Mouse (Mus musculus) MEL (cell line): Measurements from ENCODE around the gene Prkcb. TPM values are rescaled to one million over a fixed set of nuclear protein-coding genes. Genes with fewer than 3 reads are reported as not detected.

Source experiments
- DNase-seq: peaks from one replicate; pipeline ENCODE4 v3.0.0; 2011; ENCODE audit warnings: low read depth, low spot score
- H3K27ac ChIP-seq: 2 replicates; pipeline ENCODE4 v1.5.1; 2012; ENCODE audit warnings: low read depth, mild to moderate bottlenecking, control low read depth, low read length, moderate library complexity; ENCODE audit not compliant: control insufficient read depth
- H3K27me3 ChIP-seq, 2 experiments: fragments of 150-350 bp in 1 of 2; sonication (generic) in 1 of 2; 2 replicates each; pipeline ENCODE4 v1.6.1; 2012; ENCODE audit warnings: low read length in 2 of 2, mild to moderate bottlenecking in 2 of 2, improper control_type of control experiment in 1 of 2, moderate library complexity in 1 of 2; ENCODE audit not compliant: insufficient read depth in 2 of 2, control insufficient read depth in 1 of 2
- H3K36me3 ChIP-seq, 2 experiments: 2 replicates each; pipeline ENCODE4 v1.6.1; 2012 to 2014; ENCODE audit warnings: low read length in 2 of 2, improper control_type of control experiment in 1 of 2, inconsistent platforms in 1 of 2, mild to moderate bottlenecking in 1 of 2; ENCODE audit not compliant: insufficient read depth in 2 of 2, control insufficient read depth in 1 of 2
- H3K4me1 ChIP-seq, 2 experiments: fragments of 150-350 bp in 1 of 2; sonication (generic) in 1 of 2; 2 replicates each; pipeline ENCODE4 v1.6.1; 2012; ENCODE audit warnings: low read length in 2 of 2, improper control_type of control experiment in 1 of 2, mild to moderate bottlenecking in 1 of 2; ENCODE audit not compliant: insufficient read depth in 2 of 2, control insufficient read depth in 1 of 2
- H3K4me3 ChIP-seq, 2 experiments: fragments of 150-350 bp in 1 of 2; sonication (generic) in 1 of 2; 2 replicates each; pipeline ENCODE4 v1.5.1; 2012; ENCODE audit warnings: low read depth in 2 of 2, low read length in 2 of 2, mild to moderate bottlenecking in 2 of 2, moderate library complexity in 2 of 2, control low read depth in 1 of 2, improper control_type of control experiment in 1 of 2; ENCODE audit not compliant: control insufficient read depth in 1 of 2, insufficient read depth in 1 of 2
- H3K79me2 ChIP-seq: 2 replicates; pipeline ENCODE4 v1.6.1; 2012; ENCODE audit warnings: mild to moderate bottlenecking, low read length, moderate library complexity; ENCODE audit not compliant: control insufficient read depth, poor library complexity, insufficient read depth
- H3K9ac ChIP-seq: 2 replicates; pipeline ENCODE4 v1.6.1; 2012; ENCODE audit warnings: low read depth, mild to moderate bottlenecking, control low read depth, low read length, moderate library complexity; ENCODE audit not compliant: control insufficient read depth, poor library complexity, severe bottlenecking
- H3K9me3 ChIP-seq: fragments of 150-350 bp; sonication (generic); replicated peaks from 2 replicates; pipeline ENCODE4 v1.6.1; 2012; ENCODE audit warnings: mild to moderate bottlenecking, low read length, improper control_type of control experiment, moderate library complexity; ENCODE audit not compliant: insufficient read depth
- BHLHE40 ChIP-seq: IDR thresholded peaks from 2 replicates; pipeline ENCODE4 v1.6.1; 2012; ENCODE audit warnings: low read depth, mild to moderate bottlenecking, inconsistent platforms, low read length, improper control_type of control experiment, borderline replicate concordance
- ELF1 ChIP-seq: IDR thresholded peaks from 2 replicates; pipeline ENCODE4 v1.6.1; 2014; ENCODE audit warnings: low read depth, mild to moderate bottlenecking, inconsistent platforms, low read length, improper control_type of control experiment, moderate library complexity
- EP300 ChIP-seq, 2 experiments: IDR thresholded peaks; 2 replicates each; pipeline ENCODE4 v1.6.1; 2011; ENCODE audit warnings: improper control_type of control experiment in 2 of 2, low read length in 2 of 2, low read depth in 1 of 2, mild to moderate bottlenecking in 1 of 2
- GATA1 ChIP-seq: IDR thresholded peaks from 2 replicates; pipeline ENCODE4 v1.6.1; 2011; ENCODE audit warnings: low read depth, low read length, improper control_type of control experiment
- MAZ ChIP-seq: IDR thresholded peaks from 2 replicates; pipeline ENCODE4 v1.6.1; 2012; ENCODE audit warnings: low read depth, mild to moderate bottlenecking, inconsistent platforms, low read length, improper control_type of control experiment
- MEF2A ChIP-seq: IDR thresholded peaks from 2 replicates; pipeline ENCODE4 v1.6.1; 2014; ENCODE audit warnings: low read depth, mild to moderate bottlenecking, inconsistent platforms, low read length, improper control_type of control experiment; ENCODE audit not compliant: poor library complexity, insufficient replicate concordance, severe bottlenecking; ENCODE audit errors: extremely low read depth
- MYC ChIP-seq: IDR thresholded peaks from 2 replicates; pipeline ENCODE4 v1.6.1; 2011; ENCODE audit warnings: low read depth, mild to moderate bottlenecking, low read length, improper control_type of control experiment, moderate library complexity
- NRF1 ChIP-seq: IDR thresholded peaks from 2 replicates; pipeline ENCODE4 v1.6.1; 2014; ENCODE audit warnings: low read depth, mild to moderate bottlenecking, inconsistent platforms, low read length, improper control_type of control experiment, moderate library complexity; ENCODE audit not compliant: poor library complexity, insufficient read depth, severe bottlenecking
- POLR2A ChIP-seq, 2 experiments: IDR thresholded peaks; 2 replicates each; pipeline ENCODE4 v1.6.1; 2011 to 2012; ENCODE audit warnings: low read length in 2 of 2, mild to moderate bottlenecking in 2 of 2, control low read depth in 1 of 2, improper control_type of control experiment in 1 of 2, low read depth in 1 of 2, moderate library complexity in 1 of 2; ENCODE audit not compliant: control insufficient read depth in 1 of 2, insufficient read depth in 1 of 2, poor library complexity in 1 of 2
- RAD21 ChIP-seq: IDR thresholded peaks from 2 replicates; pipeline ENCODE4 v1.6.1; 2011; ENCODE audit warnings: mild to moderate bottlenecking, low read depth, low read length, improper control_type of control experiment
- SIN3A ChIP-seq: IDR thresholded peaks from 2 replicates; pipeline ENCODE4 v1.6.1; 2012; ENCODE audit warnings: low read length, improper control_type of control experiment, inconsistent platforms
- TAL1 ChIP-seq: IDR thresholded peaks from 2 replicates; pipeline ENCODE4 v1.6.1; 2012; ENCODE audit warnings: mild to moderate bottlenecking, inconsistent platforms, low read length, moderate library complexity, mixed read lengths
- TBP ChIP-seq: IDR thresholded peaks from 2 replicates; pipeline ENCODE4 v1.8.0; 2011; ENCODE audit warnings: low read depth, low read length, improper control_type of control experiment
- TCF12 ChIP-seq: IDR thresholded peaks from 2 replicates; pipeline ENCODE4 v1.6.1; 2014; ENCODE audit warnings: low read depth, mild to moderate bottlenecking, inconsistent platforms, low read length, improper control_type of control experiment, moderate library complexity
- USF1 ChIP-seq: IDR thresholded peaks from 2 replicates; pipeline ENCODE4 v1.6.1; 2014; ENCODE audit warnings: low read depth, mild to moderate bottlenecking, inconsistent platforms, low read length, improper control_type of control experiment, moderate library complexity
- USF2 ChIP-seq, 2 experiments: IDR thresholded peaks; 2 replicates each; pipeline ENCODE4 v1.6.1; 2011 to 2012; ENCODE audit warnings: improper control_type of control experiment in 2 of 2, low read length in 2 of 2, borderline replicate concordance in 1 of 2, inconsistent platforms in 1 of 2, low read depth in 1 of 2, mild to moderate bottlenecking in 1 of 2; ENCODE audit not compliant: insufficient read depth in 1 of 2
- ZC3H11A ChIP-seq: IDR thresholded peaks from 2 replicates; pipeline ENCODE4 v1.6.1; 2012; ENCODE audit warnings: low read depth, mild to moderate bottlenecking, inconsistent platforms, low read length, improper control_type of control experiment
- polyA plus RNA-seq, 2 experiments: library from polyadenylated mRNA; stranded (reverse) in 1 of 2; unstranded in 1 of 2; fragments of >175 nt in 1 of 2; fragments of >200 nt in 1 of 2; gene quantifications; 2 replicates each; pipeline versions ENCODE4 v1.2.1 to v1.2.4; 2012; ENCODE audit warnings: low replicate concordance in 2 of 2, low read depth in 1 of 2; ENCODE audit not compliant: insufficient read length in 2 of 2, insufficient read depth in 1 of 2, missing spikeins in 1 of 2
- total RNA-seq: library from RNA; depleted of rRNA; stranded (reverse); fragments of 300-350 nt; gene quantifications from 2 replicates; pipeline ENCODE4 v1.2.3, GENCODE M21; 2012

The Prkcb gene
- total and polyA plus RNA-seq, 3 experiments, result not detected

- H3K27ac ChIP-seq, result no peak overlapping the region
- no peaks in the 10 kb centered on the region for H3K79me2 ChIP-seq
- no peaks in the 10 kb centered on the region for H3K36me3 ChIP-seq
- TF ChIP-seq MAZ, result no peak
- TF ChIP-seq TCF12, result no peak
- no peak for TF ChIP-seq MEF2A
- TF ChIP-seq EP300 (IDR thresholded peaks at IDR 0.05; ENCODE audit: low read depth in 1 of 2, low read length in 2 of 2), result no peak
- TF ChIP-seq USF1, result no peak
- TF ChIP-seq ZC3H11A, result no peak
- TF ChIP-seq BHLHE40, result no peak
- TF ChIP-seq USF2 (IDR thresholded peaks at IDR 0.05; ENCODE audit: borderline replicate concordance in 1 of 2, insufficient read depth in 1 of 2, low read depth in 1 of 2, low read length in 2 of 2), result no peak
- no peak for TF ChIP-seq ELF1
- TF ChIP-seq POLR2A (IDR thresholded peaks at IDR 0.05; ENCODE audit: control insufficient read depth in 1 of 2, insufficient read depth in 1 of 2, low read depth in 1 of 2, low read length in 2 of 2, poor library complexity in 1 of 2), result no peak
- no peak for TF ChIP-seq RAD21
- no peaks in the 10 kb centered on the region for H3K4me1 ChIP-seq
- DNase-seq, result no peak
- no peak overlapping the region for H3K9ac ChIP-seq
- H3K4me3 ChIP-seq, result no peak overlapping the region
- no peaks in the 10 kb centered on the region for H3K27me3 ChIP-seq
- H3K9me3 ChIP-seq, result no peaks in the 10 kb centered on the region
Observed at GRCm38 (mm10) chr7:122377967-122378366, 89.4 kb downstream of the Prkcb start.

DNA sequence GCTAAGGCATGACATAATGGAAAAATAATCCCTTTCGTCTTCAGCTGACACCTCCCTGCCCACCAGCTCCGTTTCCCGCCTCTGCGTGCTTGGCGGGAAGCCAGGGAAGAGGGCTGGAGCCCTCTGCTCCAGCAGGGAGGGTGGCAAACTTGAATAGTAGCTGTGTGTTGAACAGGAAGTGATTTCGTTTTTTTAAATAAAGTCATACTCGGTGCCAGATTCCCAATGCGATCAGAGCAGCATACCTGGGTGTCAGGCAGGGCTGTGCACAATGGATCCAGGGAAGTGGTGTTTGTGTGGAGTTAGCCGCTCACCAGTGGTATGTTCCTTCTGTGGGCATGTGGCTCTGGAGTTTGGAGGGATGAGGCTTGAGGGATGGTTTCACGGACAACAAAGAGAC lies 89.9 kb downstream of the Prkcb start:
- TF ChIP-seq MYC (no peak), NRF1 (no peak), TBP (no peak), USF1 (no peak), GATA1 (no peak), TAL1 (no peak), SIN3A (no peak), MEF2A (no peak)

More for the DNA sequence above, 89.9 kb downstream of the Prkcb start:
- no peak for DNase-seq
- Histone ChIP-seq H3K27ac (no peak overlapping the region), H3K4me1 (no peaks in the 10 kb centered on the region), H3K9ac (no peak overlapping the region), H3K36me3 (no peaks in the 10 kb centered on the region), H3K79me2 (no peaks in the 10 kb centered on the region), H3K4me3 (no peak overlapping the region), H3K27me3 (no peaks in the 10 kb centered on the region), H3K9me3 (no peaks in the 10 kb centered on the region)
